ENCODE assay signal across 9 mouse cellular contexts in genomic region chr11:69836703-69837576, GRCm38 (mm10). TPM values are rescaled to one million over a fixed set of nuclear protein-coding genes. Genes with fewer than 3 reads are reported as not detected.
DNase-seq lines count a peak whose midpoint lies in the region; ATAC-seq lines count a peak whose summit lies in the region.
"Had no signal": no experiment of that assay in that cellular context is flagged by ENCODE, and none has a peak within 500 bp of the region (broad histone marks: within the 10 kb centered on the region; RNA-seq: fewer than 3 reads in every experiment).

No protein-coding gene starts in this region.

- WGBS in liver, embryonic 12.5 days (ENCODE audit: insufficient replicate concordance): 3% methylated on average over 52 of the region's 52 CpGs

- intact Hi-C loops in gastrocnemius, postnatal 36 days (cut with DNase I): loop anchor here (5.0 kb wide), 1 partner anchor 35 kb away; the partner anchor contains the start of gene Fgf11

- no peak for ATAC-seq in liver, embryonic 12.5 days

- peak overlapping the region; percentile 72 for H3K9ac ChIP-seq in liver, embryonic 12.5 days

- peaks cover 59% of the 10 kb centered on the region for H3K27me3 ChIP-seq in liver, embryonic 12.5 days (replicated peaks)

- peak overlapping the region; percentile 63 for H3K4me3 ChIP-seq in liver, embryonic 12.5 days

- 0 out of 2 replicates have a peak, but pooled peaks cover 5% of the 10 kb centered on the region for H3K36me3 ChIP-seq in liver, embryonic 12.5 days

- peaks cover 62% of the 10 kb centered on the region for H3K4me1 ChIP-seq in liver, embryonic 12.5 days

- peak; percentile 39 for DNase-seq in urinary bladder, postnatal 14 days (ENCODE audit: low spot score)
- no peak for DNase-seq in urinary bladder, postnatal 10 days (ENCODE audit: low spot score)
- DNase-seq in cerebellum, postnatal 36 days: peak; percentile 32 to 48
- DNase-seq in gastrocnemius, postnatal 36 days: peak; percentile 26 to 45
- peak; percentile 30 for DNase-seq in kidney, adult 9 months
- DNase-seq in retina, embryonic 14.5 days (ENCODE audit: low spot score): peak; percentile 45
- no peak for DNase-seq in c-Kit-positive CD71-positive TER-119-positive erythroid progenitor cells, embryonic 14.5 days (ENCODE audit: low spot score)

- H3K4me2 ChIP-seq in liver, embryonic 12.5 days: peak overlapping the region; percentile 98

- H3K27ac ChIP-seq in liver, embryonic 12.5 days: peak overlapping the region; percentile 80

- no peaks in the 10 kb centered on the region for H3K9me3 ChIP-seq in liver, embryonic 12.5 days (replicated peaks)

RNA-seq across cellular contexts. Expression of gene Nlgn2, which starts 0.6 kb away (rescaled TPM):
- total RNA-seq in gastrocnemius, postnatal 36 days (2021): 1 to 10 TPM; 2.4 to 2.9 TPM
- 1.3 and 1.4 TPM in 2 replicates for polyA plus RNA-seq in liver, embryonic 12.5 days (2016; fragmentation: Nextera tagmentation; extraction: Ambion mirVana)

RNA-seq across cellular contexts. Expression of gene Tmem256, which starts 1.4 kb away (rescaled TPM):
- total RNA-seq in gastrocnemius, postnatal 36 days (2021): 100 to 1,000 TPM; 104 to 140 TPM
- 330 and 338 TPM in 2 replicates for polyA plus RNA-seq in liver, embryonic 12.5 days (2016; fragmentation: Nextera tagmentation; extraction: Ambion mirVana)

RNA-seq across cellular contexts. Expression of gene Plscr3, which starts 9.2 kb away (rescaled TPM):
- total RNA-seq in gastrocnemius, postnatal 36 days (2021): 10 to 100 TPM; 10.6 to 11.2 TPM
- 37.0 and 37.7 TPM in 2 replicates for polyA plus RNA-seq in liver, embryonic 12.5 days (2016; fragmentation: Nextera tagmentation; extraction: Ambion mirVana)

RNA-seq across cellular contexts. Expression of gene Spem1, which starts 15.0 kb away (rescaled TPM):
- not detected for total RNA-seq in gastrocnemius, postnatal 36 days (2021)
- not detected in 2 replicates for polyA plus RNA-seq in liver, embryonic 12.5 days (2016; fragmentation: Nextera tagmentation; extraction: Ambion mirVana)

RNA-seq across cellular contexts. Expression of gene Spem2, which starts 18.7 kb away (rescaled TPM):
- not detected for total RNA-seq in gastrocnemius, postnatal 36 days (2021)
- not detected in 2 replicates for polyA plus RNA-seq in liver, embryonic 12.5 days (2016; fragmentation: Nextera tagmentation; extraction: Ambion mirVana)
- polyA plus RNA-seq: frontal cortex, adult 2 months had no signal

Comparison
In these comparisons a context has a peak if more than half of its experiments do, and no peak if none do; other contexts are left out.
1. DNase-seq: peak in urinary bladder, postnatal 14 days (single experiment), cerebellum, postnatal 36 days (2 of 2), gastrocnemius, postnatal 36 days (2 of 2), kidney, adult 9 months (single experiment) and retina, embryonic 14.5 days (single experiment); none in urinary bladder, postnatal 10 days (single experiment) and c-Kit-positive CD71-positive TER-119-positive erythroid progenitor cells, embryonic 14.5 days (single experiment).